Mouse (Mus musculus) limb, embryonic 11.5 days (tissue): ENCODE data around the gene Lrwd1. TPM values are rescaled to one million over a fixed set of nuclear protein-coding genes. Genes with fewer than 3 reads are reported as not detected.

Experiments used
- ATAC-seq: fragments of 200-750 bp; cut with Nextera tagmentation; 2 replicates; pipeline ENCODE4 v1.8.0; 2017; ENCODE audit warnings: low read depth; ENCODE audit not compliant: insufficient number of reproducible peaks, low FRiP score, low TSS enrichment
- DNase-seq: peaks from one replicate; pipeline ENCODE4 v3.0.0-alpha.2; 2015; ENCODE audit warnings: low spot score
- H3K27ac ChIP-seq: fragments of 300-500 bp; sonication (generic); replicated peaks from 2 replicates; pipeline ENCODE4 v1.5.1; 2014; ENCODE audit warnings: low read depth, mild to moderate bottlenecking, low read length
- H3K27me3 ChIP-seq: fragments of 300-500 bp; sonication (generic); 2 replicates; pipeline ENCODE4 v1.6.1; 2014; ENCODE audit warnings: mild to moderate bottlenecking, low read length, mixed read lengths; ENCODE audit not compliant: control insufficient read depth, insufficient read depth
- H3K36me3 ChIP-seq: fragments of 300-500 bp; sonication (generic); 2 replicates; pipeline ENCODE4 v1.6.1; 2014; ENCODE audit warnings: mild to moderate bottlenecking, low read length, moderate library complexity, mixed read lengths; ENCODE audit not compliant: control insufficient read depth, insufficient read depth
- H3K4me1 ChIP-seq: fragments of 300-500 bp; sonication (generic); 2 replicates; pipeline ENCODE4 v1.6.1; 2014; ENCODE audit warnings: low read length, mixed read lengths; ENCODE audit not compliant: control insufficient read depth, insufficient read depth
- H3K4me2 ChIP-seq: fragments of 300-500 bp; sonication (generic); 2 replicates; pipeline ENCODE4 v1.6.1; 2014; ENCODE audit warnings: low read depth, mild to moderate bottlenecking, moderate library complexity; ENCODE audit not compliant: severe bottlenecking
- H3K4me3 ChIP-seq: fragments of 300-500 bp; sonication (generic); 2 replicates; pipeline ENCODE4 v1.5.1; 2014; ENCODE audit warnings: low read depth, low read length
- H3K9ac ChIP-seq: fragments of 300-500 bp; sonication (generic); 2 replicates; pipeline ENCODE4 v1.6.1; 2014; ENCODE audit warnings: mild to moderate bottlenecking, low read length
- H3K9me3 ChIP-seq: fragments of 300-500 bp; sonication (generic); 2 replicates; pipeline ENCODE4 v1.6.1; 2016; ENCODE audit warnings: low read length; ENCODE audit not compliant: control insufficient read depth
- WGBS: fragments of 180-500 bp; shearing (Covaris S2); extraction: QIAGEN DNeasy Blood & Tissue Kit; methylation state at CpG from one replicate; pipeline ENCODE4 v1.1.7; 2014; 5-methylcytosine and 5-hydroxymethylcytosine counted together
- microRNA-seq: library from miRNA; unstranded; fragments of <30 nt; microRNA quantifications from one replicate; pipeline ENCODE4, GENCODE M21; 2016
- polyA plus RNA-seq: library from polyadenylated mRNA; unstranded; fragments of >200 nt; fragmentation: Nextera tagmentation; extraction: Ambion mirVana; gene quantifications from 2 replicates; pipeline ENCODE4 v1.2.1, GENCODE M21; 2014

The Lrwd1 gene
- polyA plus RNA-seq, 1 experiment from 2014 or later, result 50.5 TPM

DNA sequence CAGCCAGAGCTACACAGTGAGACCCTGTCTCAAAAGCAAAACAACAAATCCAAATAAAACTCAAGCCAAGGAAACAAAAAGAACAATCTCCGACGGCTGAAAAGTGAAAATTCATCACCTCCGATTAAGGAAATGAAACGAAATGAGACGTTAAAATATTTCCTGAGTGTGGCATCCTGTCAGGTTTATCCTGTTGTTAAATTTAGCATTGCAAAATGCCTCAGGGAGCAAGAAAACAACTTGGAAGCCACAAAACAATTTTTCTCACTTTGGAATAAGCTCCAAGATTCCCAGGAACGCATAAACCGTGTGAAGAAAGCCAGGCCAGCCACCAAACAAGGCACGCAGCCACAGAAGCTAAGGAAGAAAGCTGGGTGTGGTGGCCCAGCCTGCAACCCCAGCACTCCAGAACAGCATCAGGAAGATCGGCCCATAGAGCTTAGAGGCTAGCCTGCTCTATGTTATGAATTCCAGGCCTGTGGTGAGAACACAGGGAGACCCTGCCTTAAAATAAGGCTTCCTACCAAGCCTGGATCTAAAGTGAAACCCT, 58.8 kb downstream of the Lrwd1 start:
- H3K36me3 ChIP-seq, result no peaks in the 10 kb centered on the region
- no peaks in the 10 kb centered on the region for H3K4me1 ChIP-seq
- no peak overlapping the region for H3K4me3 ChIP-seq
- no peak for DNase-seq
- 91% methylated on average over 9 of the region's 9 CpGs for WGBS
- no peak overlapping the region for H3K27ac ChIP-seq
- H3K4me2 ChIP-seq, result no peak overlapping the region
- H3K9ac ChIP-seq, result no peak overlapping the region
- H3K9me3 ChIP-seq, result no peaks in the 10 kb centered on the region
- no peak for ATAC-seq
- no peaks in the 10 kb centered on the region for H3K27me3 ChIP-seq

DNA sequence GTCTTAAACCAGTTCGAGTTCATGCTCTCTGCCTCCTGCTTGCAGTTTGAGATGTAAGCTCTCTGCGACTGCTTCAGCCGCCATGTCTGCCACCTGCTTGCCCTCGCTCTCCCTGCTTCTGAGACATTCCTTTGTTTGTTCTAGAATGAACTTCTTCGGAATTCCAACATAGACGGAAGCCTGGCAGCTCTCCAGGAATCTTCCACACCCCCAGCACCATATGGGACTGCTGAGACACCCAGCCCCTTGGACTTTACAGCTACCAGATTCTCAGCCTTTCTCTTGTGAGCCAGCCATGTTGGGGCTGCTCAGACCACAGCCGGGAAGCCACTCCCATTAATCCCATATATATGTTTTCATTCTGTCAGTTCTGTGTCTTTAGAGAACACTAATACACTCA, 59.6 kb downstream of the Lrwd1 start:
- Histone ChIP-seq H3K4me3 (no peak overlapping the region), H3K36me3 (no peaks in the 10 kb centered on the region), H3K4me2 (no peak overlapping the region), H3K27me3 (no peaks in the 10 kb centered on the region), H3K9me3 (no peaks in the 10 kb centered on the region), H3K9ac (no peak overlapping the region), H3K4me1 (no peaks in the 10 kb centered on the region), H3K27ac (no peak overlapping the region)
- no peak for DNase-seq
- ATAC-seq, result no peak
- 71% methylated on average over 7 of the region's 7 CpGs for WGBS

DNA sequence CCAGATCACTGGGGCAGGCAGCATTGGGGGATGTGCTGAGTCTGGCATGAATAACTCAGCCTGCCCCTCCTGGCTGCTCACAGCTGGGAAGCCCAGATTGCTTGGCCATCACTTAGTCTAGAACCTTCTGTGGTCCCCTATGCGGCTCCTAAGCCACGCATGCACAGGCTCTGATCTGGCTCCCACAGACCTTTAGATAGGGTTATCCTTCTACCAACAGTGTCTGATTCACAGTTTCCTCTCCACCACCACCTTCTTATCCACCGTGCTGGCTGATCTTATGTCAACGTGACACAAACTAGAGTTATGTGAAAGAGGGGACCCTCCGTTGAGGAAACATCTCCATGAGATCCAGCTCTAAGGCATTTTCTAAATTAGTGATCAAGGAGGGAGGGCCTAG, 60.8 kb downstream of the Lrwd1 start:
- Histone ChIP-seq H3K4me1 (no peaks in the 10 kb centered on the region), H3K27ac (no peak overlapping the region), H3K36me3 (no peaks in the 10 kb centered on the region), H3K4me2 (no peak overlapping the region), H3K27me3 (no peaks in the 10 kb centered on the region), H3K9ac (no peak overlapping the region), H3K9me3 (no peaks in the 10 kb centered on the region), H3K4me3 (no peak overlapping the region)
- no peak for DNase-seq
- 93% methylated on average over 5 of the region's 5 CpGs for WGBS
- no peak for ATAC-seq

DNA sequence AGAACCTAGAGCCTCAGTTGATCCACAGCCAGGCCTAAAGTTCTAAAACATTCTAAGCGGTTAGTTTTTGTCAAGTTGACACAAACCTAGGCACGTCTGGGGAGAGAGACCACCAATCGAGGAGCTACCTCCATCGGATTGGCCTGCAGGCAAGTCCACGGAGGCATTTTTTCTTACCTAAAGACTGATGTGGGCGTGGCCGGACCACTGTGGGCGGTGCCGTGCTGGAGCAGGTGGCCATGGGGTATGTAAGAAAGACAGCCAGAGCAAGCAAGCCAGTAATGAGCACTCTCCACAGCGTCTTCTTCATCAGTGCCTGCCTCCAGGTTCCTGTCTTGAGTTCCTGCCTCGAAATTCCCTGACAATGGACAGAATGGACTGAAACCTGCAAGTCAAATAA, 62.3 kb downstream of the Lrwd1 start:
- no peak for DNase-seq
- Histone ChIP-seq H3K9me3 (no peaks in the 10 kb centered on the region), H3K27ac (no peak overlapping the region), H3K9ac (no peak overlapping the region), H3K4me1 (no peaks in the 10 kb centered on the region), H3K36me3 (no peaks in the 10 kb centered on the region), H3K4me2 (no peak overlapping the region), H3K27me3 (no peaks in the 10 kb centered on the region), H3K4me3 (no peak overlapping the region)
- no peak for ATAC-seq
- WGBS, result 69% methylated on average over 11 of the region's 11 CpGs

DNA sequence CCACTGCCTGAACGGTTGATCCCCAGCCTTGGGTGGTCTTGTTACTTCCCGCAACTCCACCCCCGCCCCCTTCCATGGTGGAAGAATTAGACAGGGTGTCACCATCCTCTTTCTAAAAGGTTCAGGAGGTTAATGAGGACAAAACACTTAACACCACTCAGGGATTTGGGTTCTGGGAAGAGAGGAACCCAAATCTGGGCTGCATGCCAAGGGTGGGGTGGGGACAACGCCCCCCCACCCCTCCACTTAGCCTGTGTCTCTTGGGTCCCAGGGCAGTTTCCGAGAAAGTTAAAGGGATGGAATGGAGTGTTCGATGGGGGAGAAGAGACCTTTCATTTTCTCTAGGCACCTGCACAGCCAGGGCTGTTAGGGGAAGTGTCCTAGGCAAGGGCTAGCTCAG, 62.8 kb downstream of the Lrwd1 start:
- H3K4me3 ChIP-seq, result no peak overlapping the region
- no peak overlapping the region for H3K4me2 ChIP-seq
- ATAC-seq (no peak), DNase-seq (no peak)
- WGBS, result 76% methylated on average over 6 of the region's 6 CpGs
- no peaks in the 10 kb centered on the region for H3K4me1 ChIP-seq
- no peaks in the 10 kb centered on the region for H3K9me3 ChIP-seq
- H3K9ac ChIP-seq, result no peak overlapping the region
- no peaks in the 10 kb centered on the region for H3K27me3 ChIP-seq
- no peaks in the 10 kb centered on the region for H3K36me3 ChIP-seq
- H3K27ac ChIP-seq, result no peak overlapping the region

Small RNA genes within 50 kb of the gene (microRNA-seq; reads per million reads assigned to microRNA genes)
- not detected for gene Mir7035

Other genes starting within 250 kb of the Lrwd1 start
- 30.7 and 35.4 TPM in 2 replicates for gene Hspb1, start 248.2 kb downstream of the Lrwd1 start, polyA plus RNA-seq
- 98.2 and 105 TPM in 2 replicates for gene Ywhag, start 201.5 kb downstream of the Lrwd1 start, polyA plus RNA-seq
- gene Ssc4d, start 161.5 kb downstream of the Lrwd1 start, polyA plus RNA-seq, result 4.6 and 5.7 TPM in 2 replicates
- gene Zp3, start 156.0 kb downstream of the Lrwd1 start, polyA plus RNA-seq, result not detected in 2 replicates
- gene Dtx2, start 141.3 kb downstream of the Lrwd1 start, polyA plus RNA-seq, result 32.3 and 33.8 TPM in 2 replicates
- gene Upk3b, start 97.6 kb downstream of the Lrwd1 start, polyA plus RNA-seq, result 0.18 and 0.67 TPM in 2 replicates
- 4.0 TPM in 2 replicates for gene Upk3bl, start 81.6 kb downstream of the Lrwd1 start, polyA plus RNA-seq
- 3.3 and 4.4 TPM in 2 replicates for gene Rasa4, start 52.2 kb downstream of the Lrwd1 start, polyA plus RNA-seq
- 274 and 281 TPM in 2 replicates for gene Polr2j, start 19.4 kb downstream of the Lrwd1 start, polyA plus RNA-seq
- 23.9 and 24.7 TPM in 2 replicates for gene Alkbh4, start 72 bp upstream of the Lrwd1 start, polyA plus RNA-seq
- 4.5 and 5.6 TPM in 2 replicates for gene Orai2, start 34.6 kb upstream of the Lrwd1 start, polyA plus RNA-seq
- gene Prkrip1, start 62.9 kb upstream of the Lrwd1 start, polyA plus RNA-seq, result 79.9 and 85.0 TPM in 2 replicates
- gene Sh2b2, start 110.5 kb upstream of the Lrwd1 start, polyA plus RNA-seq, result 10.2 and 12.0 TPM in 2 replicates